ENCODE assay signal across 7 mouse cellular contexts in the genomic region with DNA sequence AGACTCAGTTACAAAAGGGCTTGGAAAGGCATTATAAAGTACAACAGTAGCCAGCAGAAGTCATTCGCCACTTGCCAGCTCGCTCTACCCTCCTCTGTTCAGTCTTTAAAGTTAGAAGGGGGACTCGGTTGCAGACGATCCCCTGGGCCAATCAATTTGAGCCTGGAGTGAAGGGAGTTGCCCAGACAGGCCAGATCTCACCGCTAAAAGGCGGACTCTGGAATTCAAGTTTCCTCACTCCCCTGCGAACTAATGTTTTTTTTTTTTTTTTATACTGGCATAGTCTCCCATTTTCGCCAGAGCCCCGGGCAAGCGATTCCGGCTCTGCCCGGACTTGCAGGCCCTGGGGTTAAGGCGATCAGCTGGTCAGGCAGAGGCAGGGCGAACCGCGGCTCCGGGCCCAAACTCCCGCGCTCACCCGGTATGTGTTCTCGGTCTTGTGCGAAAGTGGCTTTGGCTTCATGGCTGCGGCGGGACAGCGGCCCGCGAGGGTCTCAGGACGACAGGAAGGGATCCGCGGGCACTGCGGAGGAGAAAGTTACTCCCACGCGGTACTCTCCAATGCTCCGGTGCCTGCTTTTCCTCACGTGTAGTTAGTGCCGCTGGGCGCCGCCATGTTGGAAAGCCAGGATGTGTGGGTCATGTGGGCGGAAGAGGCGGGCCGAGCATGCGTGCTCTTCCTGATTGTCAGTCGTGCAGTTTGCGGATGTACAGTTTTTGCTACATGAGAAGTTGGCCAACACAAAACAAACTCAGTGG. TPM values are rescaled to one million over a fixed set of nuclear protein-coding genes. Genes with fewer than 3 reads are reported as not detected.
DNase-seq lines count a peak whose midpoint lies in the region; ATAC-seq lines count a peak whose summit lies in the region.

A gene (minus strand): TSS at position 617 of the 759 bp plus-strand sequence.

- H3K27ac ChIP-seq in intestine, embryonic 16.5 days (ENCODE audit: low read length), result 0 out of 2 replicates have a peak within 1 kb of the TSS, but pooled peaks have one; percentile 18
- no peak within 1 kb of the TSS for H3K27ac ChIP-seq in midbrain, embryonic 11.5 days (ENCODE audit: low read depth, low read length)

- H3K27me3 ChIP-seq in intestine, embryonic 16.5 days (replicated peaks; ENCODE audit: control insufficient read depth, insufficient read depth, low read length), result no peaks in the 10 kb centered on the region
- H3K27me3 ChIP-seq in midbrain, embryonic 11.5 days (ENCODE audit: control insufficient read depth, insufficient read depth, low read length), result no peaks in the 10 kb centered on the region

- peak within 1 kb of the TSS; percentile 95 for H3K4me3 ChIP-seq in intestine, embryonic 16.5 days (ENCODE audit: low read length)
- peak within 1 kb of the TSS; percentile 88 for H3K4me3 ChIP-seq in midbrain, embryonic 11.5 days (ENCODE audit: low read depth, low read length)

- H3K4me1 ChIP-seq in intestine, embryonic 16.5 days (ENCODE audit: control insufficient read depth, insufficient read depth, low read length), result 0 out of 2 replicates have a peak, but pooled peaks cover 4% of the 10 kb centered on the region
- H3K4me1 ChIP-seq in midbrain, embryonic 11.5 days (ENCODE audit: control insufficient read depth, insufficient read depth, low read length), result peaks cover 4% of the 10 kb centered on the region

- peak within 1 kb of the TSS; percentile 77 for H3K9ac ChIP-seq in intestine, embryonic 16.5 days (ENCODE audit: low read depth, low read length)
- peak within 1 kb of the TSS; percentile 74 for H3K9ac ChIP-seq in midbrain, embryonic 11.5 days (ENCODE audit: low read length)

- ATAC-seq in intestine, embryonic 16.5 days, result peak; percentile 99
- ATAC-seq in midbrain, embryonic 11.5 days (ENCODE audit: low FRiP score), result peak; percentile 99

- peak within 1 kb of the TSS; percentile 81 for H3K4me2 ChIP-seq in intestine, embryonic 16.5 days (ENCODE audit: low read depth, low read length)
- peak within 1 kb of the TSS; percentile 74 for H3K4me2 ChIP-seq in midbrain, embryonic 11.5 days

- peak; percentile 87 for DNase-seq in adrenal gland, adult 2 months
- DNase-seq in embryo, embryonic 11.5 days (ENCODE audit: low read depth, low spot score), result peak; percentile 66
- peak; percentile 53 to 82 for DNase-seq in gastrocnemius, postnatal 4 days (ENCODE audit: low spot score in 2 of 2)
- peak; percentile 86 to 88 for DNase-seq in left cerebral cortex, postnatal 36 days (ENCODE audit: low spot score in 2 of 2)
- DNase-seq in midbrain, embryonic 11.5 days (ENCODE audit: low spot score, missing footprints), result peak; percentile 97
- DNase-seq in skeletal muscle tissue, adult 2 months (ENCODE audit: low read depth, low spot score), result peak; percentile 65

- H3K9me3 ChIP-seq in intestine, embryonic 16.5 days (ENCODE audit: control insufficient read depth, low read length), result no peaks in the 10 kb centered on the region
- no peaks in the 10 kb centered on the region for H3K9me3 ChIP-seq in midbrain, embryonic 11.5 days (ENCODE audit: control insufficient read depth, low read length)

- H3K36me3 ChIP-seq in intestine, embryonic 16.5 days (ENCODE audit: control insufficient read depth, insufficient read depth, low read length), result 0 out of 2 replicates have a peak, but pooled peaks cover 7% of the 10 kb centered on the region
- no peaks in the 10 kb centered on the region for H3K36me3 ChIP-seq in midbrain, embryonic 11.5 days (ENCODE audit: control insufficient read depth, insufficient read depth, low read length)

- intact Hi-C loops in left cerebral cortex, postnatal 36 days (cut with DNase I), result loop anchor here (10.0 kb wide), 1 partner anchor 158 kb away; no protein-coding TSS in a partner anchor

- under 1% methylated on average over 44 of the region's 44 CpGs for WGBS in intestine, embryonic 16.5 days
- under 1% methylated on average over 44 of the region's 44 CpGs for WGBS in midbrain, embryonic 11.5 days

RNA-seq across cellular contexts. Expression of the gene that starts here (rescaled TPM):
- total RNA-seq in adrenal gland, adult 2 months (2021), result 10 to 100 TPM; 18.5 to 26.3 TPM
- polyA plus RNA-seq in adrenal gland, adult 2 months (2012; rRNA removed), result 1.8 and 2.9 TPM in 2 replicates
- total RNA-seq in gastrocnemius, postnatal 4 days (2021), result 10 to 100 TPM; 15.4 to 17.7 TPM
- 10.5 and 11.5 TPM in 2 replicates for polyA plus RNA-seq in intestine, embryonic 16.5 days (2015; fragmentation: Nextera tagmentation; extraction: Ambion mirVana)
- 10 to 100 TPM; 14.4 to 23.2 TPM for total RNA-seq in left cerebral cortex, postnatal 36 days (2021)
- 17.6 and 22.8 TPM in 2 replicates for polyA plus RNA-seq in midbrain, embryonic 11.5 days (2014; fragmentation: Nextera tagmentation; extraction: Ambion mirVana)
